Mouse (Mus musculus) gastrocnemius, postnatal 25 days (tissue): Measurements from ENCODE around the gene Zdhhc16. TPM values are rescaled to one million over a fixed set of nuclear protein-coding genes. Genes with fewer than 3 reads are reported as not detected.
A peak's percentile ranks its signal among the peaks of the same experiment; 100 is the strongest.
"Not testable (repeated sequence)": the region's sequence is repeated elsewhere in the genome, so short reads cannot be mapped to it uniquely, and the experiment has no call there.

ENCODE experiments used
- DNase-seq: peaks from one replicate; pipeline ENCODE4 v3.0.0; 2022
- total RNA-seq, 2 experiments: library from RNA; stranded (reverse); gene quantifications; 1 replicate in 1 of 2; 2 replicates in 1 of 2; pipeline ENCODE4 v1.2.3; 2021

Gene Zdhhc16
- total RNA-seq, 2 experiments from 2014 or later: 19.2 to 20.5 TPM

- DNase-seq: no peak
Observed at GRCm38 (mm10) chr19:41913774-41914591, 19.3 kb upstream of the Zdhhc16 start.

- not testable (repeated sequence) for DNase-seq
Observed at GRCm38 (mm10) chr19:41914592-41914882, 18.7 kb upstream of the Zdhhc16 start.

- DNase-seq: no peak
Observed at GRCm38 (mm10) chr19:41915294-41915693, 18.0 kb upstream of the Zdhhc16 start.

- DNase-seq: no peak
Observed at GRCm38 (mm10) chr19:41916853-41917252, 16.4 kb upstream of the Zdhhc16 start.

- DNase-seq: no peak
Observed at GRCm38 (mm10) chr19:41919471-41919870, 13.8 kb upstream of the Zdhhc16 start.

GRCm38 (mm10) chr19:41920412-41921067 is 12.7 kb upstream of the Zdhhc16 start:
- DNase-seq: no peak

GRCm38 (mm10) chr19:41932686-41933085 is 594 bp upstream of the Zdhhc16 start:
- no peak for DNase-seq

GRCm38 (mm10) chr19:41934124-41934523 is 844 bp downstream of the Zdhhc16 start:
- DNase-seq: no peak

GRCm38 (mm10) chr19:41935921-41936320 is 2.6 kb downstream of the Zdhhc16 start:
- DNase-seq: no peak

GRCm38 (mm10) chr19:41938539-41938938 is 5.3 kb downstream of the Zdhhc16 start:
- DNase-seq: no peak

- DNase-seq: no peak
Observed at GRCm38 (mm10) chr19:41943841-41944240, 10.6 kb downstream of the Zdhhc16 start.

GRCm38 (mm10) chr19:41952287-41952686 is 19.0 kb downstream of the Zdhhc16 start:
- no peak for DNase-seq

GRCm38 (mm10) chr19:41953574-41953973 is 20.3 kb downstream of the Zdhhc16 start:
- DNase-seq: no peak

- DNase-seq: no peak
Observed at GRCm38 (mm10) chr19:41969618-41970017, 36.3 kb downstream of the Zdhhc16 start.

GRCm38 (mm10) chr19:41973891-41974794 is 40.9 kb downstream of the Zdhhc16 start:
- no peak for DNase-seq

GRCm38 (mm10) chr19:41980422-41980818 is 47.1 kb downstream of the Zdhhc16 start:
- peak; percentile 34 for DNase-seq

GRCm38 (mm10) chr19:41980819-41981594 is 47.7 kb downstream of the Zdhhc16 start, which contains the start of gene Mms19:
TSS of gene Mms19 (minus strand) at chr19:41981157.
- peak; percentile 99 for DNase-seq

GRCm38 (mm10) chr19:41981595-41981927 is 48.3 kb downstream of the Zdhhc16 start, which contains the start of gene Ubtd1:
TSS of gene Ubtd1 (plus strand) at chr19:41981763.
- no peak for DNase-seq

- peak; percentile 64 for DNase-seq
Observed at GRCm38 (mm10) chr19:41981931-41982790, 48.9 kb downstream of the Zdhhc16 start.

GRCm38 (mm10) chr19:41982791-41983150 is 49.5 kb downstream of the Zdhhc16 start:
- no peak for DNase-seq

- no peak for DNase-seq
Observed at GRCm38 (mm10) chr19:41985994-41986393, 52.7 kb downstream of the Zdhhc16 start.
